Mouse (Mus musculus) cerebellum, adult 2 months (tissue): ENCODE measurements at regions not wholly inside any gene's neighbourhood (a gene's known extent, or its start where the extent isn't known, plus 50 kb on each side); places are given as distances from the start of the nearest gene placed in this dataset.

Experiments used
- CTCF ChIP-seq: fragments of 200-500 bp; IDR thresholded peaks from 2 replicates; pipeline ENCODE4 v1.5.1; 2011; ENCODE audit warnings: low read depth, mild to moderate bottlenecking, control low read depth, low read length, moderate library complexity, borderline replicate concordance; ENCODE audit not compliant: insufficient read depth
- POLR2A ChIP-seq: fragments of 200-500 bp; IDR thresholded peaks from 2 replicates; pipeline ENCODE4 v1.6.1; 2011; ENCODE audit warnings: low read length, control low read depth, borderline replicate concordance; ENCODE audit not compliant: insufficient read depth

DNA sequence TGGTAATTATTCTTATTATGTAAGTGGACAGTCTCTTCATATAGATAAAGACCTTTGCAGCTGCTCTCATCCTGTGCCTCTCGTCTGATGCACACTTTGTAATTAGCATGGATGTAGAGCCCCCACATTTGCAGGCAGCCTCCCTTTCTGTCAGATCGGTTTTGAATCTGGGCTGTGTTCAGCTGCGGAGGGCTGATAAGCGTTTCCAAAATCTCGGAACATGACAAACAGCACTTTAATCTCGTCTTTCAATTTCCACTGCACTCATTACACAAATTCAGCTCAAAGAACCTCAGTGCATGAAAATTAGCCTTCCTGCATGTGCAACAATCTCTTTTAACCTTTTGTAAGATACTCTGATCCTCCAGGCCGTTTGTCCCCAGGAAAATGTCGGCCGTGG lies 246.7 kb downstream of the Rnd3 start:
- no peak for TF ChIP-seq CTCF
- TF ChIP-seq POLR2A: no peak
